Mouse (Mus musculus): ENCODE measurements around the gene Kcnq1.

Gene Kcnq1

GRCm38 (mm10) chr7:143466099-143466677, 360.0 kb downstream of the Kcnq1 start:
- peak; percentile 71 for DNase-seq (ENCODE audit: low spot score)

- DNase-seq (ENCODE audit: low spot score): no peak
These were observed 361.6 kb downstream of the Kcnq1 start for GRCm38 (mm10) chr7:143467714-143468113.

DNA sequence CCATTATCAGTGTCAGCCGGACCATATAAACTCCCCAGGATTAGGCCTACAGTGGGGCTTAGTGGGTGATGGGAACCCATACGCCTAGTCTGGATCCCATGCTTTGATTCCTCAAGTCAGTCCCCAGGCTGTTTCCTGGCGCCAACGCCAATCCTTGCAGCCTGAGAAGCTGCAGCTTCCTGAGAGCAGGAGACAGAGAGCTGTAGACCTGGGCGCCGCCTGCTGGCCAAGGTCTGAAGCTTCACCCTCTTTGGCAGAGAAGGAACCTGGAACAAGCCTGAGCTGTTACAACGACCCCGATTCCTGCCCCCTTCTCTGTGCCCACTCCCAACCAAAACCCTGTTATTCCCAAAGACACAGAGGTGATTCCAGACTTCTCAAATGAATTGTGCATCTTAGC, 363.8 kb downstream of the Kcnq1 start:
- DNase-seq (ENCODE audit: low spot score): no peak

DNA sequence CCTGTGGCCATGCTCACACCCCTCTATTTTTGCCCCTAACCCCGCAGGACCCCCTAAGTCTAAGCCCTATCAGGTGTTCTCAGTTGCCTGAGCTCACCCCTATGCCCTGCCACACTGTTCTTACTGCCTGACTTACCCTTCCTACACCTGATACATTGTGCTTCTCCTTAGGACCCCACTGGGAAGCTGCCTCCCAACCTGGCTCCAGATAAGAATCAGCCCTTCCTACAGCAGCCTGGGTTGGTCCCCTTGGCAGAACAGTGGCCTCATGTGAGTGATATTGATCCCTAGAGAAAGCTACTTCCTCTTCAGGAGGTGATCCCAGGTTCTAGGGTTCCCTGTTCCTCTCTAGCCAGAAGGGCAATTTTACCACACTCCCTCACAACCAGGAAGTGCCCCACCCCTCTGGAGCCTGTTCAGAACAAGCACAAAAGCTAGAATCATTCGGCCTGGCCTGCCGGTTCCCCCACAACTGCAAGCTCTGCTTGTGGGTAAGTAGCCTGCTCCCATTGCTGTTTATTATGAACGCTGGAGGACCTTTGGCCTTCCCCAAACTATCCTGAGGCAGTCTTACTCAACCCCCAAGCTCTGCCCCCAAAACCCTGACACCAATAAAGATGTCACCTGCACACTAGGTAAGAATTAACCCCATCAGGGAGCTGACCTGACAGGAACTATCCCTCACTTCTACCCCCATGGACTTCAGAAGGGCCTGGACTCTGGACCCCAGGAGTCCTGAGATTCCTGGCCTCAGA, 367.4 kb downstream of the Kcnq1 start, which contains the start of gene Slc22a18:
Gene Slc22a18 (plus strand): TSS at position 390 of the 755 bp plus-strand sequence.
- DNase-seq (ENCODE audit: low spot score): no peak

DNA sequence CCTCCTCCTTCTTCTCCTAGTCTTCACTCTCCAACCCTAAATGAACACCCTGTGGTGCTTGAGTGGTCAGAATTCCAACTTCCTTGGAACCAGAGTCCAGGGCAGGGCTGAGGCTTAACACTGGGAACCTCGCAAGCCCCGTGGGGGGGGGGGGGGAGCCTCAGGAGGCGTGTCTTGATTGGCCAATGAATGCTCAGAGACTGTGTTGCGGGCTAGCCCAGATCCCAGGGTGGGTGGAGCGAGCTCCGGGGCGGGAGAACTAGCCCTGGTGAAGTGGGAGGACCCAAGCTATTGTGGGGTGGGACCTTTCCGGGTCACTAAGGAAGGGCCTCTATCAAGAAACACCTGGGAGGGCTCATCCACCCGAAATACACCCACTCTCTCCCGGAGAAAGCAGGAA, 368.6 kb downstream of the Kcnq1 start:
- no peak for DNase-seq (ENCODE audit: low spot score)

- DNase-seq (ENCODE audit: low spot score): no peak
These were observed 369.7 kb downstream of the Kcnq1 start for GRCm38 (mm10) chr7:143475876-143476275.

Measured in layer of hippocampus, adult 9-10 months (tissue).